Mouse (Mus musculus) cerebellum, postnatal 36 days (tissue): ENCODE measurements at regions not wholly inside any gene's neighbourhood (a gene's known extent, or its start where the extent isn't known, plus 50 kb on each side); places are given as distances from the start of the nearest gene placed in this dataset.
A peak's percentile ranks its signal among the peaks of the same experiment; 100 is the strongest.

Experiments used
- DNase-seq, 2 experiments: peaks; one replicate each; pipeline ENCODE4 v3.0.0; 2021 to 2022; ENCODE audit warnings: mixed read lengths in 2 of 2

- no peak for DNase-seq
Observed at GRCm38 (mm10) chr6:28986756-28987155, 73.3 kb upstream of the Lep start.

GRCm38 (mm10) chr6:28987386-28987785, 72.6 kb upstream of the Lep start:
- DNase-seq: no peak

- DNase-seq: peak in 1 of 2 experiments; percentile 54
Observed at GRCm38 (mm10) chr6:28989433-28989832, 70.6 kb upstream of the Lep start.

- DNase-seq: no peak
Observed at GRCm38 (mm10) chr6:28990210-28990609, 69.8 kb upstream of the Lep start.

- DNase-seq: no peak
Observed at GRCm38 (mm10) chr6:28994481-28994880, 65.5 kb upstream of the Lep start.

- no peak for DNase-seq
Observed at GRCm38 (mm10) chr6:28995701-28996100, 64.3 kb upstream of the Lep start.

- DNase-seq: no peak
Observed at GRCm38 (mm10) chr6:28999386-29000094, 60.5 kb upstream of the Lep start.

GRCm38 (mm10) chr6:29002141-29002540, 57.9 kb upstream of the Lep start:
- DNase-seq: no peak

GRCm38 (mm10) chr6:29002811-29003210, 57.2 kb upstream of the Lep start:
- DNase-seq: no peak

- no peak for DNase-seq
Observed at GRCm38 (mm10) chr6:29005803-29006202, 54.2 kb upstream of the Lep start.
